Mouse (Mus musculus) bone marrow macrophage, adult 2 months (primary cell): Measurements from ENCODE around the gene Myo19.

Source experiments
- CTCF ChIP-seq: IDR thresholded peaks from 2 replicates; pipeline ENCODE4 v1.5.1; 2012; ENCODE audit warnings: low read depth, mild to moderate bottlenecking, low read length, moderate library complexity
- POLR2A ChIP-seq: IDR thresholded peaks from 2 replicates; pipeline ENCODE4 v1.6.1; 2012; ENCODE audit warnings: mild to moderate bottlenecking, low read depth, low read length, borderline replicate concordance

DNA sequence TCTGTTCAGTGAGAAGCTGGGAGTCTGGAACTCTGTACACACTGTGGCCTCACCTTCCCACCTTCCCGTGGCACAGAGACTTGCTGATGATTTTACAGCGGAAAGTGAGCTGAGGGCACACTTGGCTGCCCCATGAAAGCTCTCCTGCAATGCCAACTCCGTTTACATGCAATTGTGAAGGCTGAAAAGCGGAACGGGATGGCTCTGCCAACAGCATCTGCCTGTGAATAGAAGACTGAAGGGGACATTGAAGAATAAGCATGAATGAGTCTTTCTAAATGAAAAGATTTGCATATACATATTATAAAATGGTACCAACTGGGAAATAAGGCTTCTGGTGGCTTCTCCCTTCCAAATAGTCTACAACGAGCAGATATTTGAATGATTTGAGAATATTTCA, 67.3 kb downstream of the Myo19 start:
- TF ChIP-seq CTCF (no peak), POLR2A (no peak)
